ENCODE assay signal across 12 mouse cellular contexts in genomic region chr7:90512293-90512692, GRCm38 (mm10). TPM values are rescaled to one million over a fixed set of nuclear protein-coding genes. Genes with fewer than 3 reads are reported as not detected.
DNase-seq lines count a peak whose midpoint lies in the region; ATAC-seq and TF ChIP-seq lines count a peak whose summit lies in the region.
"Had no signal": no experiment of that assay in that cellular context is flagged by ENCODE, and none has a peak within 500 bp of the region (broad histone marks: within the 10 kb centered on the region; RNA-seq: fewer than 3 reads in every experiment).

No protein-coding gene starts in this region.

- intact Hi-C loops in heart, adult 2 months (cut with DNase I): no loop called here

- no peaks in the 10 kb centered on the region for H3K27me3 ChIP-seq in heart, adult 2 months (ENCODE audit: control insufficient read depth, insufficient read depth, low read length)
- H3K27me3 ChIP-seq in limb, embryonic 14.5 days (ENCODE audit: control insufficient read depth, insufficient read depth, low read length): no peaks in the 10 kb centered on the region
- H3K27me3 ChIP-seq in limb, embryonic 10.5 days (ENCODE audit: low read depth, poor library complexity, severe bottlenecking): no peaks in the 10 kb centered on the region
- H3K27me3 ChIP-seq: midbrain, embryonic 12.5 days had no signal

- no peaks in the 10 kb centered on the region for H3K4me1 ChIP-seq in heart, adult 2 months (ENCODE audit: control insufficient read depth, insufficient read depth, low read length)
- H3K4me1 ChIP-seq in limb, embryonic 14.5 days (ENCODE audit: control insufficient read depth, insufficient read depth, low read length): no peaks in the 10 kb centered on the region
- no peaks in the 10 kb centered on the region for H3K4me1 ChIP-seq in limb, embryonic 10.5 days
- H3K4me1 ChIP-seq: midbrain, embryonic 12.5 days had no signal

- no peak for TF ChIP-seq EP300 in heart, adult 2 months (IDR thresholded peaks at IDR 0.05; ENCODE audit: insufficient read depth, low read depth, low read length)

- H3K79me2 ChIP-seq in heart, adult 2 months (replicated peaks; ENCODE audit: control insufficient read depth, insufficient read depth, low read length): no peaks in the 10 kb centered on the region

- H3K9me3 ChIP-seq in limb, embryonic 14.5 days (ENCODE audit: control insufficient read depth, low read length): no peaks in the 10 kb centered on the region
- no peaks in the 10 kb centered on the region for H3K9me3 ChIP-seq in limb, embryonic 10.5 days (replicated peaks)
- H3K9me3 ChIP-seq: midbrain, embryonic 12.5 days had no signal

- no peak overlapping the region for H3K4me3 ChIP-seq in heart, adult 2 months
- H3K4me3 ChIP-seq in limb, embryonic 14.5 days (replicated peaks; ENCODE audit: low read length): no peak overlapping the region
- H3K4me3 ChIP-seq in limb, embryonic 10.5 days: no peak overlapping the region
- H3K4me3 ChIP-seq: erythroblast, embryonic 14.5 days; midbrain, embryonic 12.5 days had no signal

- H3K9ac ChIP-seq in heart, adult 2 months (ENCODE audit: low read depth, low read length): no peak overlapping the region
- no peak overlapping the region for H3K9ac ChIP-seq in limb, embryonic 14.5 days (ENCODE audit: low read depth, low read length, severe bottlenecking)
- H3K9ac ChIP-seq: midbrain, embryonic 12.5 days had no signal

- ATAC-seq in limb, embryonic 14.5 days (ENCODE audit: low FRiP score, low read depth): no peak

- no peak for DNase-seq in heart, adult 2 months
- DNase-seq in heart, adult 18-20 months: no peak
- peak; percentile 59 for DNase-seq in limb, embryonic 14.5 days (ENCODE audit: low spot score)
- DNase-seq in limb, embryonic 10.5 days (ENCODE audit: low spot score): no peak
- peak; percentile 42 for DNase-seq in NIH3T3 (ENCODE audit: low read depth)
- peak; percentile 4 for DNase-seq in layer of hippocampus, adult 9-11 months
- no peak for DNase-seq in adrenal gland, adult 2 months
- no peak for DNase-seq in gastrocnemius, postnatal 10 days
- DNase-seq: heart, postnatal 36 days; thymus, postnatal 14 days had no signal

- H3K36me3 ChIP-seq in heart, adult 2 months (ENCODE audit: control insufficient read depth, insufficient read depth, low read length): no peaks in the 10 kb centered on the region
- H3K36me3 ChIP-seq in limb, embryonic 14.5 days (ENCODE audit: control insufficient read depth, insufficient read depth, low read length): no peaks in the 10 kb centered on the region
- H3K36me3 ChIP-seq in limb, embryonic 10.5 days: no peaks in the 10 kb centered on the region
- H3K36me3 ChIP-seq: midbrain, embryonic 12.5 days had no signal

- TF ChIP-seq CTCF in heart, adult 2 months (IDR thresholded peaks at IDR 0.05): peak; percentile 47

- no peak for TF ChIP-seq POLR2A in heart, adult 2 months (IDR thresholded peaks at IDR 0.05; ENCODE audit: insufficient read depth, low read depth, low read length)
- TF ChIP-seq POLR2A in limb, embryonic 14.5 days (IDR thresholded peaks at IDR 0.05; ENCODE audit: borderline replicate concordance, extremely low read depth, insufficient read depth, insufficient read length): no peak

- H3K4me2 ChIP-seq in limb, embryonic 14.5 days (replicated peaks; ENCODE audit: low read depth, low read length, severe bottlenecking): no peak overlapping the region
- H3K4me2 ChIP-seq: midbrain, embryonic 12.5 days had no signal

- no peak overlapping the region for H3K27ac ChIP-seq in heart, adult 2 months
- H3K27ac ChIP-seq in limb, embryonic 14.5 days (replicated peaks; ENCODE audit: low read depth, low read length): no peak overlapping the region
- no peak overlapping the region for H3K27ac ChIP-seq in limb, embryonic 10.5 days
- H3K27ac ChIP-seq: midbrain, embryonic 12.5 days had no signal

RNA-seq across cellular contexts. Expression of gene Dlg2, which starts 35.8 kb away (rescaled TPM):
- 1 to 10 TPM; 1.7 to 1.9 TPM for total RNA-seq in heart, adult 2 months (2021)
- polyA plus RNA-seq in heart, adult 2 months (2012; rRNA removed): 0.72 and 1.1 TPM in 2 replicates
- total RNA-seq in heart, adult 18-20 months (2021): 1 to 10 TPM; 1.7 to 2.3 TPM
- 4.6 and 5.3 TPM in 2 replicates for polyA plus RNA-seq in limb, embryonic 14.5 days (2012; rRNA removed)
- polyA plus RNA-seq in limb, embryonic 14.5 days (2014; fragmentation: Nextera tagmentation; extraction: Ambion mirVana): 6.2 and 7.3 TPM in 2 replicates
- polyA plus RNA-seq in limb, embryonic 10.5 days (2016; fragmentation: Nextera tagmentation; extraction: Ambion mirVana): 0.53 and 1.2 TPM in 2 replicates
- 10 to 100 TPM; 84.3 to 91.7 TPM for total RNA-seq in adrenal gland, adult 2 months (2021)
- 15.3 and 23.8 TPM in 2 replicates for polyA plus RNA-seq in adrenal gland, adult 2 months (2012; rRNA removed)
- 1 to 10 TPM; 1.8 to 3.4 TPM for total RNA-seq in gastrocnemius, postnatal 10 days (2021)
- polyA plus RNA-seq: erythroblast, embryonic 14.5 days had no signal

RNA-seq across cellular contexts. Expression of gene Tmem126b, which starts 36.5 kb away (rescaled TPM):
- 10 to 100 TPM; 24.8 to 25.4 TPM for total RNA-seq in heart, adult 2 months (2021)
- 10.7 and 18.2 TPM in 2 replicates for polyA plus RNA-seq in heart, adult 2 months (2012; rRNA removed)
- total RNA-seq in heart, adult 18-20 months (2021): 10 to 100 TPM; 27.2 to 29.4 TPM
- polyA plus RNA-seq in limb, embryonic 14.5 days (2012; rRNA removed): 13.3 and 18.6 TPM in 2 replicates
- 32.4 and 34.1 TPM in 2 replicates for polyA plus RNA-seq in limb, embryonic 14.5 days (2014; fragmentation: Nextera tagmentation; extraction: Ambion mirVana)
- 30.5 and 35.9 TPM in 2 replicates for polyA plus RNA-seq in limb, embryonic 10.5 days (2016; fragmentation: Nextera tagmentation; extraction: Ambion mirVana)
- total RNA-seq in adrenal gland, adult 2 months (2021): 10 to 100 TPM; 19.3 to 25.7 TPM
- polyA plus RNA-seq in adrenal gland, adult 2 months (2012; rRNA removed): 3.2 and 3.5 TPM in 2 replicates
- total RNA-seq in gastrocnemius, postnatal 10 days (2021): 10 to 100 TPM; 13.2 to 14.0 TPM

RNA-seq across cellular contexts. Expression of gene Tmem126a, which starts 55.3 kb away (rescaled TPM):
- total RNA-seq in heart, adult 2 months (2021): 100 to 1,000 TPM; 111 to 140 TPM
- polyA plus RNA-seq in heart, adult 2 months (2012; rRNA removed): 72.6 and 110 TPM in 2 replicates
- total RNA-seq in heart, adult 18-20 months (2021): 100 to 1,000 TPM; 128 to 129 TPM
- polyA plus RNA-seq in limb, embryonic 14.5 days (2012; rRNA removed): 43.8 and 44.0 TPM in 2 replicates
- 94.1 and 98.4 TPM in 2 replicates for polyA plus RNA-seq in limb, embryonic 14.5 days (2014; fragmentation: Nextera tagmentation; extraction: Ambion mirVana)
- 129 and 140 TPM in 2 replicates for polyA plus RNA-seq in limb, embryonic 10.5 days (2016; fragmentation: Nextera tagmentation; extraction: Ambion mirVana)
- 10 to 100 TPM; 56.6 to 73.4 TPM for total RNA-seq in adrenal gland, adult 2 months (2021)
- polyA plus RNA-seq in adrenal gland, adult 2 months (2012; rRNA removed): 5.4 and 7.0 TPM in 2 replicates
- 10 to 100 TPM; 67.8 to 83.8 TPM for total RNA-seq in gastrocnemius, postnatal 10 days (2021)

Comparison
In these comparisons a context has a peak if more than half of its experiments do, and no peak if none do; other contexts are left out.
1. DNase-seq: peak in limb, embryonic 14.5 days (single experiment), NIH3T3 (single experiment) and layer of hippocampus, adult 9-11 months (single experiment); none in heart, adult 2 months (0 of 2), heart, adult 18-20 months (0 of 2), limb, embryonic 10.5 days (single experiment), adrenal gland, adult 2 months (single experiment) and gastrocnemius, postnatal 10 days (single experiment).
2. RNA of gene Dlg2, which starts 35.8 kb away (total RNA-seq): 84.3 to 91.7 TPM in adrenal gland, adult 2 months; 1.8 to 3.4 TPM in gastrocnemius, postnatal 10 days, 1.7 to 2.3 TPM in heart, adult 18-20 months and 1.7 to 1.9 TPM in heart, adult 2 months; every median in the first group is over 10 times any median in the second.